Mouse (Mus musculus): ENCODE measurements around the gene Trim71. TPM values are rescaled to one million over a fixed set of nuclear protein-coding genes. Genes with fewer than 3 reads are reported as not detected.
A peak's percentile ranks its signal among the peaks of the same experiment; 100 is the strongest.

Trim71 gene
- total and polyA plus RNA-seq, 3 experiments, result not detected

GRCm38 (mm10) chr9:114499783-114500515 lies 64.2 kb downstream of the Trim71 start:
- Histone ChIP-seq H3K9me3 (replicated peaks; ENCODE audit: insufficient read depth, low read length) (no peaks in the 10 kb centered on the region), H3K79me2 (ENCODE audit: control insufficient read depth, insufficient read depth, low read length, poor library complexity) (no peaks in the 10 kb centered on the region), H3K4me3 (ENCODE audit: control insufficient read depth in 1 of 2, insufficient read depth in 1 of 2, low read depth in 2 of 2, low read length in 2 of 2) (no peak overlapping the region), H3K27ac (ENCODE audit: control insufficient read depth, low read depth, low read length) (no peak overlapping the region), H3K4me1 (ENCODE audit: control insufficient read depth in 1 of 2, insufficient read depth in 2 of 2, low read length in 2 of 2) (peaks cover 0 to 22% of the 10 kb centered on the region in 2 experiments; a peak in 2 of 4 replicates), H3K36me3 (ENCODE audit: control insufficient read depth in 1 of 2, insufficient read depth in 2 of 2, low read length in 2 of 2) (peaks cover 0 to 10% of the 10 kb centered on the region in 2 experiments; a peak in 2 of 4 replicates), H3K27me3 (ENCODE audit: control insufficient read depth in 1 of 2, insufficient read depth in 2 of 2, low read length in 2 of 2) (no peaks in the 10 kb centered on the region), H3K9ac (ENCODE audit: control insufficient read depth, low read depth, low read length, poor library complexity, severe bottlenecking) (no peak overlapping the region)
- DNase-seq (ENCODE audit: low read depth, low spot score), result peak; percentile 77
- peak; percentile 67 for TF ChIP-seq RAD21 (IDR thresholded peaks at IDR 0.05; ENCODE audit: low read depth, low read length)
- peak; percentile 51 to 85 (median 58) for TF ChIP-seq CTCF (IDR thresholded peaks at IDR 0.05 in 2 of 3, conservative IDR thresholded peaks at IDR 0.05 in 1 of 3; ENCODE audit: control insufficient read depth in 1 of 3, insufficient read depth in 1 of 3, low read depth in 2 of 3, low read length in 3 of 3, poor library complexity in 1 of 3, severe bottlenecking in 1 of 3)
- peak; percentile 77 for TF ChIP-seq SMC3 (IDR thresholded peaks at IDR 0.05; ENCODE audit: low read depth, low read length)
- peak; percentile 55 for TF ChIP-seq ZC3H11A (IDR thresholded peaks at IDR 0.05; ENCODE audit: low read depth, low read length)
- no peak for TF ChIP-seq USF1 (IDR thresholded peaks at IDR 0.05; ENCODE audit: low read depth, low read length)

GRCm38 (mm10) chr9:114498218-114498617 lies 66.0 kb downstream of the Trim71 start:
- Histone ChIP-seq H3K79me2 (ENCODE audit: control insufficient read depth, insufficient read depth, low read length, poor library complexity) (no peaks in the 10 kb centered on the region), H3K4me1 (ENCODE audit: control insufficient read depth in 1 of 2, insufficient read depth in 2 of 2, low read length in 2 of 2) (peaks cover 0 to 21% of the 10 kb centered on the region in 2 experiments; a peak in 2 of 4 replicates), H3K4me3 (ENCODE audit: control insufficient read depth in 1 of 2, insufficient read depth in 1 of 2, low read depth in 2 of 2, low read length in 2 of 2) (no peak overlapping the region), H3K27ac (ENCODE audit: control insufficient read depth, low read depth, low read length) (no peak overlapping the region), H3K36me3 (ENCODE audit: control insufficient read depth in 1 of 2, insufficient read depth in 2 of 2, low read length in 2 of 2) (peaks cover 0 to 10% of the 10 kb centered on the region in 2 experiments; a peak in 2 of 4 replicates), H3K9me3 (replicated peaks; ENCODE audit: insufficient read depth, low read length) (no peaks in the 10 kb centered on the region), H3K27me3 (ENCODE audit: control insufficient read depth in 1 of 2, insufficient read depth in 2 of 2, low read length in 2 of 2) (no peaks in the 10 kb centered on the region), H3K9ac (ENCODE audit: control insufficient read depth, low read depth, low read length, poor library complexity, severe bottlenecking) (no peak overlapping the region; the same call in 1 of the 2 replicates)
- peak; percentile 84 for DNase-seq (ENCODE audit: low read depth, low spot score)
- TF ChIP-seq POLR2AphosphoS5 (IDR thresholded peaks at IDR 0.05; ENCODE audit: borderline replicate concordance, low read depth, low read length) (no peak), GABPA (IDR thresholded peaks at IDR 0.05; ENCODE audit: low read depth, low read length) (no peak), CTCF (IDR thresholded peaks at IDR 0.05 in 2 of 3, conservative IDR thresholded peaks at IDR 0.05 in 1 of 3; ENCODE audit: control insufficient read depth in 1 of 3, insufficient read depth in 1 of 3, low read depth in 2 of 3, low read length in 3 of 3, poor library complexity in 1 of 3, severe bottlenecking in 1 of 3) (peak; percentile 82 to 96 (median 94)), EP300 (IDR thresholded peaks at IDR 0.05; ENCODE audit: low read depth in 1 of 2, low read length in 2 of 2) (no peak), SIN3A (IDR thresholded peaks at IDR 0.05; ENCODE audit: low read length) (peak; percentile 18; the same call in 1 of the 2 replicates), ZKSCAN1 (IDR thresholded peaks at IDR 0.05; ENCODE audit: low read depth, low read length) (no peak), NRF1 (IDR thresholded peaks at IDR 0.05; ENCODE audit: insufficient read depth, low read depth, low read length, poor library complexity, severe bottlenecking) (no peak), MXI1 (IDR thresholded peaks at IDR 0.05; ENCODE audit: low read depth, low read length) (no peak), ZMIZ1 (IDR thresholded peaks at IDR 0.05; ENCODE audit: low read depth, low read length) (no peak), ZC3H11A (IDR thresholded peaks at IDR 0.05; ENCODE audit: low read depth, low read length) (peak; percentile 85), RAD21 (IDR thresholded peaks at IDR 0.05; ENCODE audit: low read depth, low read length) (peak; percentile 92), SMC3 (IDR thresholded peaks at IDR 0.05; ENCODE audit: low read depth, low read length) (peak; percentile 89), BHLHE40 (IDR thresholded peaks at IDR 0.05; ENCODE audit: borderline replicate concordance, low read depth, low read length) (no peak)

Measured in MEL (cell line).